ENCODE assay signal across 20 mouse cellular contexts in the genomic region with DNA sequence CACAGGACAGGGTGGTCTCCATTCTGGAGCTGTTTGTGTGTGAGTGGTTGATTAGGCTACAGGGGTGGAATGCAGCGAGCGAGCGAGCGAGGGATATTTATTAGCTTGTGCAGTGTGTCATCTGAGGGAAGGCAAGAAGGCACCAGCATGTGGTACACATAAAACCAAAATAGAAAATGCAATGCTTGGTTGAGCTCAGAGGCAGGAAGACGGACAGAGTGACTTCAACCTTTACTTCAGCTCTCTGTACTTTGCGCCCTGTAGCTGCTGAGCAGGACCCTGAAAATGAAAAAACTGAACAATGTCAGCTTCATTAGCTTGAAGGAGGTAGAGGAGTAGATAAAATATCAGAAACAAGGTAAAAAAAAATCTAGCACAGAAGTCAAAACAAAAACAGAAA. TPM values are rescaled to one million over a fixed set of nuclear protein-coding genes. Genes with fewer than 3 reads are reported as not detected.
DNase-seq lines count a peak whose midpoint lies in the region; ATAC-seq and TF ChIP-seq lines count a peak whose summit lies in the region.
"Had no signal": no experiment of that assay in that cellular context is flagged by ENCODE, and none has a peak within 500 bp of the region (broad histone marks: within the 10 kb centered on the region; RNA-seq: fewer than 3 reads in every experiment).

No protein-coding gene starts in this region.

- 23% methylated on average over 6 of the region's 6 CpGs for WGBS in cerebellum, adult 2 months
- 51% methylated on average over 6 of the region's 6 CpGs for WGBS in kidney, adult 2 months
- 46% methylated on average over 6 of the region's 6 CpGs for WGBS in kidney, embryonic 16.5 days
- 58% methylated on average over 6 of the region's 6 CpGs for whole genome bisulfite sequencing in kidney, postnatal 0 days
- WGBS in forebrain, embryonic 12.5 days, result 83% methylated on average over 6 of the region's 6 CpGs

- no peak for TF ChIP-seq POLR2A in cerebellum, adult 2 months (IDR thresholded peaks at IDR 0.05; ENCODE audit: borderline replicate concordance, insufficient read depth, low read length)
- TF ChIP-seq POLR2A in kidney, adult 2 months (IDR thresholded peaks at IDR 0.05; ENCODE audit: low read depth, low read length), result no peak

- H3K4me3 ChIP-seq in cerebellum, adult 2 months (replicated peaks; ENCODE audit: insufficient read depth, low read depth, low read length), result no peak overlapping the region
- H3K4me3 ChIP-seq in kidney, adult 2 months (ENCODE audit: insufficient read depth, low read depth, low read length), result no peak overlapping the region
- no peak overlapping the region for H3K4me3 ChIP-seq in kidney, embryonic 16.5 days (ENCODE audit: low read length)
- no peak overlapping the region for H3K4me3 ChIP-seq in kidney, postnatal 0 days (replicated peaks; ENCODE audit: low read depth, low read length)
- no peak overlapping the region for H3K4me3 ChIP-seq in forebrain, embryonic 12.5 days (replicated peaks)
- H3K4me3 ChIP-seq: embryonic facial prominence, embryonic 12.5 days; forebrain, embryonic 13.5 days; gastrocnemius, adult 2 months; heart, embryonic 13.5 days; hindbrain, embryonic 15.5 days had no signal

- no peaks in the 10 kb centered on the region for H3K9me3 ChIP-seq in kidney, embryonic 16.5 days (ENCODE audit: low read length)
- H3K9me3 ChIP-seq in kidney, postnatal 0 days (replicated peaks; ENCODE audit: low read length), result no peaks in the 10 kb centered on the region
- no peaks in the 10 kb centered on the region for H3K9me3 ChIP-seq in forebrain, embryonic 12.5 days
- H3K9me3 ChIP-seq: embryonic facial prominence, embryonic 12.5 days; forebrain, embryonic 13.5 days; heart, embryonic 13.5 days; hindbrain, embryonic 15.5 days had no signal

- H3K4me1 ChIP-seq in cerebellum, adult 2 months (ENCODE audit: control insufficient read depth, insufficient read depth, low read length), result peaks cover 39% of the 10 kb centered on the region
- peaks cover 10% of the 10 kb centered on the region for H3K4me1 ChIP-seq in kidney, adult 2 months (ENCODE audit: control insufficient read depth, insufficient read depth, low read length)
- H3K4me1 ChIP-seq in kidney, embryonic 16.5 days (ENCODE audit: insufficient read depth, low read length), result peaks cover 14% of the 10 kb centered on the region; the same call in 1 of the 2 replicates
- no peaks in the 10 kb centered on the region for H3K4me1 ChIP-seq in kidney, postnatal 0 days (replicated peaks; ENCODE audit: insufficient read depth, low read length)
- peaks cover 11% of the 10 kb centered on the region; the same call in 1 of the 2 replicates for H3K4me1 ChIP-seq in forebrain, embryonic 12.5 days

- H3K36me3 ChIP-seq in kidney, adult 2 months (ENCODE audit: control insufficient read depth, insufficient read depth, low read length), result no peaks in the 10 kb centered on the region
- no peaks in the 10 kb centered on the region for H3K36me3 ChIP-seq in kidney, embryonic 16.5 days (ENCODE audit: insufficient read depth, low read length)
- H3K36me3 ChIP-seq in kidney, postnatal 0 days (ENCODE audit: insufficient read depth, low read length), result no peaks in the 10 kb centered on the region
- no peaks in the 10 kb centered on the region for H3K36me3 ChIP-seq in forebrain, embryonic 12.5 days (replicated peaks)
- H3K36me3 ChIP-seq: embryonic facial prominence, embryonic 12.5 days; heart, embryonic 13.5 days; hindbrain, embryonic 15.5 days had no signal

- H3K9ac ChIP-seq in kidney, embryonic 16.5 days (replicated peaks; ENCODE audit: low read length), result no peak overlapping the region
- no peak overlapping the region for H3K9ac ChIP-seq in kidney, postnatal 0 days (ENCODE audit: low read depth, low read length)
- H3K9ac ChIP-seq in forebrain, embryonic 12.5 days, result no peak overlapping the region
- H3K9ac ChIP-seq: embryonic facial prominence, embryonic 12.5 days; forebrain, embryonic 13.5 days; heart, embryonic 13.5 days; hindbrain, embryonic 15.5 days had no signal

- no peak overlapping the region for H3K4me2 ChIP-seq in kidney, embryonic 16.5 days (replicated peaks; ENCODE audit: low read depth, low read length)
- no peak overlapping the region for H3K4me2 ChIP-seq in kidney, postnatal 0 days (ENCODE audit: low read length)
- no peak overlapping the region for H3K4me2 ChIP-seq in forebrain, embryonic 12.5 days
- H3K4me2 ChIP-seq: embryonic facial prominence, embryonic 12.5 days; forebrain, embryonic 13.5 days; heart, embryonic 13.5 days; hindbrain, embryonic 15.5 days had no signal

- H3K27ac ChIP-seq in cerebellum, adult 2 months (ENCODE audit: insufficient read depth, low read length), result peak overlapping the region; percentile 10; the same call in 1 of the 2 replicates
- peak overlapping the region; percentile 97 for H3K27ac ChIP-seq in kidney, adult 2 months (ENCODE audit: insufficient read depth, low read depth, low read length)
- H3K27ac ChIP-seq in kidney, embryonic 16.5 days (ENCODE audit: low read length), result no peak overlapping the region
- 0 out of 2 replicates have a peak overlapping the region, but pooled peaks have one; percentile 32 for H3K27ac ChIP-seq in kidney, postnatal 0 days
- no peak overlapping the region for H3K27ac ChIP-seq in forebrain, embryonic 12.5 days
- H3K27ac ChIP-seq: embryonic facial prominence, embryonic 12.5 days; forebrain, embryonic 13.5 days; gastrocnemius, adult 2 months; heart, embryonic 13.5 days; hindbrain, embryonic 15.5 days had no signal

- ATAC-seq in kidney, embryonic 16.5 days (ENCODE audit: low FRiP score, low TSS enrichment), result no peak
- no peak for ATAC-seq in kidney, postnatal 0 days (replicated peaks; ENCODE audit: low FRiP score, low read depth)
- no peak for ATAC-seq in forebrain, embryonic 12.5 days (ENCODE audit: low FRiP score)
- ATAC-seq: forebrain, embryonic 13.5 days had no signal

- no peaks in the 10 kb centered on the region for H3K27me3 ChIP-seq in cerebellum, adult 2 months (ENCODE audit: control insufficient read depth, insufficient read depth, low read length)
- H3K27me3 ChIP-seq in kidney, adult 2 months (replicated peaks; ENCODE audit: control insufficient read depth, insufficient read depth, low read length), result no peaks in the 10 kb centered on the region
- H3K27me3 ChIP-seq in kidney, embryonic 16.5 days (ENCODE audit: insufficient read depth, low read length), result peaks cover 23% of the 10 kb centered on the region
- H3K27me3 ChIP-seq in kidney, postnatal 0 days (ENCODE audit: insufficient read depth, low read length), result no peaks in the 10 kb centered on the region; the same call in 1 of the 2 replicates
- H3K27me3 ChIP-seq in forebrain, embryonic 12.5 days, result peaks cover 27% of the 10 kb centered on the region

- TF ChIP-seq CTCF in cerebellum, adult 2 months (IDR thresholded peaks at IDR 0.05; ENCODE audit: borderline replicate concordance, insufficient read depth, low read depth, low read length), result no peak
- TF ChIP-seq CTCF in kidney, adult 2 months (conservative IDR thresholded peaks at IDR 0.05; ENCODE audit: insufficient read depth, insufficient read length, low read depth, low read length), result no peak
- no peak for TF ChIP-seq CTCF in kidney, postnatal 0 days (IDR thresholded peaks at IDR 0.05; ENCODE audit: low read depth)

- peak; percentile 15 to 32 for DNase-seq in cerebellum, adult 2 months
- no peak for DNase-seq in cerebellum, adult 11 months
- DNase-seq in kidney, adult 2 months, result peak; percentile 76
- DNase-seq in kidney, postnatal 0 days (ENCODE audit: low spot score), result peak; percentile 21
- DNase-seq in kidney, postnatal 36 days, result peak; percentile 33 to 64
- no peak for DNase-seq in lung, postnatal 4 days
- DNase-seq: adrenal gland, postnatal 10 days; cerebellum, postnatal 14 days; gastrocnemius, adult 2 months; gastrocnemius, postnatal 25 days; heart, adult 11 months; heart, postnatal 36 days had no signal

RNA-seq across cellular contexts. Expression of a gene that starts 3.2 kb away (rescaled TPM):
- 15.8 and 17.7 TPM in 2 replicates for polyA plus RNA-seq in cerebellum, adult 2 months (2012; rRNA removed)
- polyA plus RNA-seq in kidney, adult 2 months (2012; rRNA removed), result 8.5 and 9.1 TPM in 2 replicates
- polyA plus RNA-seq in kidney, embryonic 16.5 days (2015; fragmentation: Nextera tagmentation; extraction: Ambion mirVana), result 0.69 and 0.82 TPM in 2 replicates
- polyA plus RNA-seq in kidney, postnatal 0 days (2015; fragmentation: Nextera tagmentation; extraction: Ambion mirVana), result 1.2 and 1.4 TPM in 2 replicates
- 0.15 TPM in 1 of 2 replicates, not detected in the other for polyA plus RNA-seq in forebrain, embryonic 12.5 days (2016; fragmentation: Nextera tagmentation; extraction: Ambion mirVana)
- polyA plus RNA-seq: C2C12; heart, postnatal 0 days had no signal

Comparison
In these comparisons a context has a peak if more than half of its experiments do, and no peak if none do; other contexts are left out.
1. DNase-seq: peak in cerebellum, adult 2 months (2 of 2), kidney, adult 2 months (single experiment), kidney, postnatal 0 days (single experiment) and kidney, postnatal 36 days (2 of 2); none in cerebellum, adult 11 months (single experiment) and lung, postnatal 4 days (0 of 2).
2. H3K27ac ChIP-seq: peak in cerebellum, adult 2 months (single experiment), kidney, adult 2 months (single experiment) and kidney, postnatal 0 days (single experiment); none in kidney, embryonic 16.5 days (single experiment) and forebrain, embryonic 12.5 days (single experiment).